Mouse (Mus musculus) kidney, postnatal 25 days (tissue): ENCODE results near the gene Asb8.
A peak's percentile ranks its signal among the peaks of the same experiment; 100 is the strongest.

Experiments
- DNase-seq, 2 experiments: peaks; one replicate each; pipeline ENCODE4 v3.0.0; 2021; ENCODE audit warnings: mixed read lengths in 2 of 2

Asb8 gene

DNA sequence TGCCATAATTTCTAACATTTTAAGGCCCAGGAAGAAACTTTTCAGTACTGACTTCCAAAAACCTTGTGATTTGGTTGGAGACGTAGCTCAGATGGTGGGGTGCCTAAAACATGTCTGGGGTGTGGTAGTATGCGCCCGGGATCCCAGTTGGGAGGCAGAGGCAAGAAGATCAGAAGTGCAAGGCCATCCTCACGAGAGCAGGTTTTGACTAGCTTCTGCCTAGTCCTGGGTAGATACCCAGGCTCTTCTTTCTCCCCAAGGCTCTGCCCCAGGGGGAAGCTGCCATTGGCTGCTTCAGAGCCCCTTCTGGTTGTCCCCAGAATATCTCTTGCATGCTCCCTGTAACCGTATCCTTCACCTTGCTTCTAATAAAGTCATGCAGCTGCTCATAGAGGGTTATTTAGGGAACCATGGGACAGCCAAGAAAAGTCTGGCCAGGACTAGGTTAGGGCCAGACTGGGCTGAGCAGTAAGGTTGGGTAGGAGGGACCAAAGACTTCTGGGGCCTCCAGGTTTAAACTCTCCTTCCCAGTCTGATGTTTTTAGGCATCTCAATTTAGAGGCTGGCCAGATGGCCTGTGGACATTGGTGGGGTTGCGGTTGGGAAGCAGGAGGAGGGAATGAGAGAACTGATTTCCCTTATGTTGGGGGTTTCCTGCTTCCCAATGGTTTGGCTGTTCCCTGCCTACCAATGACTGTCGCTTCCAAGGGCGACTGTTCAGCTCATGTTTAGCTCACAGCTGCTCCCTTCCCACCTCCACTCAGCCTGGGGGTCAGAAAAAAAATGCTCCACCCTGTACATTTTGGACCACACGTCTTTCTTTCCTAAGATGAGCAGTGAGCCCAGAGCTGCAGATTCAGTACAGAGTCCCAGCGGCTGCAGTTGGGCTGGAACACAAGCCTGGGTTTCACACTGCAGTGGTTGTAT is 50.3 kb downstream of the Asb8 start:
- DNase-seq, result no peak

- no peak for DNase-seq
Observed at GRCm38 (mm10) chr15:98114098-98114851, 51.1 kb downstream of the Asb8 start.

- DNase-seq, result peak in 1 of 2 experiments; percentile 14
Observed at GRCm38 (mm10) chr15:98111791-98112190, 53.6 kb downstream of the Asb8 start.

GRCm38 (mm10) chr15:98108297-98109152 is 56.9 kb downstream of the Asb8 start:
- peak; percentile 90 to 94 for DNase-seq

DNA sequence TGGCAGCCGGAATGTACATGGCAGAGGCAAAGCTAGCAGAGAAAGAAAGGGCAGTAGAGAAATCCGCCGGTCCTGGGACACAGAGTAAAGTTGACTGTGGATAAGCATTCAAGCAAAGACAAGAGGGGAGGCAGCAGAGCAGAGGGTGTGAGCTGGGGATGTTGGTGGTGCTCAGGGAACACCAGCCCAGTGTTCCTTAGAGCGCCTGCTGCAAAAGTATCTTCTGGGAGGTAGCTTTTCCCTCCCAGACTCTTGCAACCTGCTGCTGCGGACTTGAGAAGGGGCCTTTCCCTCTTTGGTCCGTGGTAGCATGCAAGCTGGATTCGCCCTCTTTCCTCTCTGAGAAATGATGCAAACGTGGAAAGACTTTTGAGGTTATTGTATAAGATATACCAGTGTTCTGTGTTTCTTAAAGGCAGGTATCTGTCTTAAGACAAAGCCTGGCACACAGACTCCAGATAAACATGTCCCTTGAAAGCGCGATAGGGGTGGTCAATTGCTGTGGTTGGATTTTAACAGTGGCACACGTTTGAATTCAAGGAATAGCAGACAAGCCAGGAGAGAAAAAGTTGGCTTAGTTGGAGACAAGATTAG is 57.6 kb downstream of the Asb8 start:
- no peak for DNase-seq

- no peak for DNase-seq
Observed at GRCm38 (mm10) chr15:98107230-98107629, 58.2 kb downstream of the Asb8 start.

DNA sequence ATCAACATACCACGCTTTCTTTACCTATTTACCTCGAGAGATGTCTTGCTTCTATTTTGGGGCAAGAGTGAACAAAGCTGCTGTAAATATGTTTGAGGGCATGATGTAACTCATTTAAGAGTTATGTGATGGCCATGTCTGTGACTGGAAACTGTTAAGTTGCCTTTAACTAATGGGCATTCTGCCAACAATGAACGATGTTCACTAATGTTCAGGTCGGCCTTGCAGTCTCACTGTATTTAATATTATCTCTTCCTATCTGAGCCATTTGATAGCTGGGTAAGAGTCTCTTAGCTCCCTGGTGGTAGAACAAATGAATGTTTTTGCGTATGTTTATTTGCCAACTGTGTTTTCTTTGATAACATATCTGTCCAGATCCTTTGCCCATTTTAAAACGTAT is 58.9 kb downstream of the Asb8 start:
- no peak for DNase-seq

GRCm38 (mm10) chr15:98102401-98102800 is 63.0 kb downstream of the Asb8 start:
- no peak for DNase-seq

GRCm38 (mm10) chr15:98098519-98098918 is 66.9 kb downstream of the Asb8 start:
- DNase-seq, result no peak

DNA sequence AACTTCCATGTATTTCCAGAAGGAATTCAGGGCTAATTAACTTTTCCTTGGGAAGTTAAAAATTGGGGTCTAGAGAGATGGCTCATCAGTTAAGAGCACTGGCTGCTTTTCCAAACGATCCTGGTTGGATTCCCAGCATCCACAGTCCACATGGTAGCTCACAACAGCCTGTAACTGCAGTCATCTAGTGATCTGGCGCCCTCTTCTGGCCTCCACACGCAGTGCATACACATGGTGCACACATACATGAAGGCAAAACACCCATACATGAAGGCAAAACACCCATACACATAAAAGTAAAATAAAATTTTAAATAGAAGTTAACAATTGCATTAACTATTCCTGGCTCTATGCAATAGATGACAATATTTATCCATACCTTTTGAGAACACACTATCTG is 68.5 kb downstream of the Asb8 start:
- DNase-seq, result no peak

DNA sequence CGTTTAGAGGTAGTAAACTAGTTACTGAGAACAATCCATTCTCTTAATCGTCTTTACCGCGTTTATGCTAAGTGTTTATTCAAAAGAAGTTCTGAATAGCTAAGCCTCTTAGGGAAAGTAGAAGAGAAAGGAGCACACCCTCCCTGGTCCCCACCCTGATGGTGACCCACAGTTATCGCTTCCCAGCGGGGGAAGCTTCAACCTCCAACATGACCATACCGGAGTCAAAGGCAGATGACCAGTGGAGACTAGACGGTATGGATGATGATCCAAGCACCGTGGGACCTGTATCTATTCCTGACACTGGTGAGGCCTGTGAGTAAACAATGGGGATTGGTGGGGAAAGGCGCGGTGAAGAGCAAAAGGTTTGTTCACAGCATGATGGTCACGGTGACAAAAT is 70.5 kb downstream of the Asb8 start:
- DNase-seq, result no peak

- peak; percentile 89 to 95 for DNase-seq
Observed at GRCm38 (mm10) chr15:98093121-98094011, 72.1 kb downstream of the Asb8 start, which contains the start of gene Senp1. Senp1 (minus strand) TSS chr15:98093744.

GRCm38 (mm10) chr15:98092372-98093120 is 72.9 kb downstream of the Asb8 start, which contains the start of gene Pfkm:
Pfkm (plus strand) TSS chr15:98092589.
- no peak for DNase-seq

DNA sequence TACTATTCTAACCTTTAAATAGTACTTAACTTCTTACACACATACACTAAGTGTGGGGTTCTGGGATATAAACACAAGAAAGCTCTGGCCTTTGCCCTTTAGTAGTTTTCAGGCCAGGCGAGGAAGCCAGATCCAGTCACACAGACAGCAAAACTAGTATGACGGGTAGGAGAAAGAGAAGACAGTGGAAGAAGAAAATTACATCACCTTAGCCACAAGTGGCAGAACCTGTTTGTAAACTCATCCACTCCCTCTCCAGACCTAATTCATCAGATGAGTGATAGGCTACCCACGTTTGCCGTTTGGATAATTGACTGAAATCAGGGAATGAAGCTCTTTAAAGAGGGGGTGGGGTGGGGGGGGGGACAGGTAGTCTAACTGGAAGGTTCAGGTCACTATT is 73.6 kb downstream of the Asb8 start:
- no peak for DNase-seq

- DNase-seq, result peak in 1 of 2 experiments; percentile 65
Observed at GRCm38 (mm10) chr15:98089421-98090183, 75.8 kb downstream of the Asb8 start.

DNA sequence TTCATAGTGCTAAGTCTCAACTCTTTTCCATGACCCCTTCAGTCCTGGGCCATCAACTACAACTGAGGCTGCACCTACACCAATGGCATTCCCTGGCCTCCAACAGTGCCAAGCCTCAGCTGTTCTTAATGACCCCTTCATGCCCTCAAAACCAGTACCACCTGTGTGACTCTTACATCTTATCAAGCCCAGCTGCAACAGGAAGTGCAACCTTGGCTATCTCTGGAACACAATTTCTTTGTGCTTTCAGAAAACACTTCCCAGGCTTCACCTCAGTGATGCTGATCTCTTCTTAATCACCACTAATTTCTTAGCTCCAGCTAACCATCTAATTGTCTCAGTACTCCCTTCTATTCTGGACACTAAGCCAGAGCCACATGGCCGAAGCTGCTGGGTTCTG is 76.5 kb downstream of the Asb8 start:
- DNase-seq, result no peak
